Mouse (Mus musculus) spleen, postnatal 14 days (tissue): ENCODE results near the gene Arhgap18.
"Not testable (repeated sequence)": the region's sequence is repeated elsewhere in the genome, so short reads cannot be mapped to it uniquely, and the experiment has no call there.

Experiments
- DNase-seq, 2 experiments: peaks; one replicate each; pipeline ENCODE4 v3.0.0; 2021 to 2022; ENCODE audit warnings: low spot score in 2 of 2

Gene Arhgap18

GRCm38 (mm10) chr10:26900426-26900825, 147.2 kb downstream of the Arhgap18 start:
- DNase-seq, result no peak

- no peak for DNase-seq
Measured at GRCm38 (mm10) chr10:26903781-26904180, 150.6 kb downstream of the Arhgap18 start.

DNA sequence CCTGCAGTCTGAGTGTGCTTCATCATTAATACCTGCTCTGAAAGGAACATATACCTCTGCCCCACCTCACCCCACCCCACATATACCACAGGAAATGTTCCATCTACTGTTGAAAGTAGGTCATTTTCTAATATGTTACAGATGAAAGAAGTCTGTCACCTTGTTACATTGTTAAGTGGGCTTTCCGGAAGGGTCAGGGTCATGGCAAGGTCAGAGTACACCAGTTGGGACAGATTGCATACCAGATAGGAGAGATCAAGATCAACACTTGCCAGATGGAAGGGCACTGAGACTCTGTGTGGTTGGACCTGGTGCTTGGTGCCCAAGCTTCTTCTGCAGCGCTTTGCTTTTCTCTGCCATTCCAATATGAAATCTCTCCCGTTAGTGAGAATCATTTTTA, 158.0 kb downstream of the Arhgap18 start:
- no peak for DNase-seq

DNA sequence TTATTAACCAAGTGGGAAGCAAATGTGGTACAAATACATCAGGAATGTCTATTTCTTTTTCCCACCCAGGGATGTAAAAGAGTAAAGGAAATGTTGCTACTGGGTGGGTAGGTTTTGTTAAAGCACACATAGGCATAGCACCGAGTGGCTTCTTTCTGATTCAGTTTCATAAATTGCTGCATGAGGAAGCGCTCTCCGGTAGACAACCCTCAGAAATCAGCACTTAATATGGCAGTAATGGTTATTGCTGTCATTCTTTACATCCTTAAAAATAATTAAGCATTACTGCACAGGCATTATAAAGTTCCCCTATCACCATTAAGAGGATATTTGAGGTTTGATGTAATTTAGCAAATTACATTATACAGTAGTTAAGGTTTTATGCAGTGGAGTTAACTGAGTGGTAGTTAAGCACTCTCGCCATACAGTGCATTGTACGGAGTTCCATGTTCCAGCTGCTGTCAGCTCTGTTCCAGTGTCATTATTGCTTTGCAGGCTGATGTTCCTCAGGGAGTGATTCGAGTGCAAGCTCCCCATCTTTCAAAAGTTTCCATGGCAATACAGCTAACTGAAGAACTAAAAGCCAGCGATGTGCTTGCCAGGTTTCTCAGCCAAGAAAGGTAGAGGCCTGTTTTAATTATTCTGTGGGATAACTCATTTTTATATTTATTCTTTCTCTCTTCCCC, 159.0 kb downstream of the Arhgap18 start:
- no peak for DNase-seq

- DNase-seq, result no peak
Measured at GRCm38 (mm10) chr10:26912807-26913206, 159.6 kb downstream of the Arhgap18 start.

GRCm38 (mm10) chr10:26919307-26919977, 166.2 kb downstream of the Arhgap18 start:
- DNase-seq, result no peak

- DNase-seq, result no peak
Measured at GRCm38 (mm10) chr10:26920383-26920979, 167.3 kb downstream of the Arhgap18 start.

DNA sequence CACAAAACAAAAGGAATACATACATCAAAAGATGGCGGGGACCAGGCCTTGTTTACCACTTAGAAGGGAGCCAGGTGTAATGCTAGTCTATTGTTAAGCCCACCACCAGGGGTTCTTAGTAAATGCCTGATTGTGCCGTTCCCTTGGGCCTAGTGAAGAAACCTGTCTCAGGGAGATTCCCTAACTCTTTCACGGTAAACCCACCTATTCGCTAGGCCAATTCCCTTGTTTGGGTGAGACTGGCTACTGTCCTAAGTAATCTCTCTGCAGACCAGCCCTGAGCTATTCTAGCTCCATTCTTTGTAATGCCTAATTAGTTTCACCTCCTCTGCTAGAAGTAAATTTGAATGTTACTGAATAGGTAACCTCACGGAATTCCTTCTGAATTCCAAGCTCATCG, 182.8 kb downstream of the Arhgap18 start:
- DNase-seq, result not testable (repeated sequence)

DNA sequence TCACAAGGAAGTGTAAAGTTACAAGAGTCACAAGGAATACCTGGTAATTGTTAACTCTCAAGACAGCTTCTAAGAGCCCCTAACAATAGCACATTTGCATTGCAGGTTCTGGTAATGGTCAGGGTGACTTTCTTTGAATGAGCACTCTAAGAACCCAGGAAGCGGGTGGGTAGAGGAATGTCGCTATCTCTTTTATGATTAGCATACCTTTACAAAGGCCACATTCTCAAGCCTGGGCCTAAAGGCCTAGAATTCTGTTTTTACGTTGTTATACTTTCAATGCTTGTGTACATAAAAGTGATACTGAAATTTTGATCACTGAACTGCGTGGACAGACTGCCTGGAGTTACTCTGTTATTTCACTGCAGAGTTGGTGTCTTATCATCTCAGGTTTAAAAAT, 185.2 kb downstream of the Arhgap18 start:
- DNase-seq, result not testable (repeated sequence)

DNA sequence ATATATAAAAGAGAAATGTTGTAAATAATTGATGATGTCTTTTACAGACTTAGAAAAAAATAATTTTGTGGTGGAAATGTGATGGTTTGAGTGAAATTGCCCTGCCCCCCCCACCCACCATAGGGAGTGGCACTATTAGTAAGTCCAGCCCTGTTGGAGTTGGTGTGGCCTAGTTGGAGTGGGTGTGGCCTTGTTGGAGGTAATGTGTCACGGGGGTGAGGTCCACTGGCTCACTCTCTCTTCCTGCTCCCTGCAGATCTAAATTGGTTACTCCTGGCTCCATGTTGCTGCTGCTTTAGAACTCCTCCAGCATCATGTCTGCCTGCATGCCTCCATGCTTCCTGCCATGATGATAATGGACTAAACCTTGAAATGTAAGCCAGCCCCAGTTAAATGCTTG, 186.3 kb downstream of the Arhgap18 start:
- DNase-seq, result no peak

GRCm38 (mm10) chr10:26948331-26948730, 195.1 kb downstream of the Arhgap18 start:
- DNase-seq, result no peak

DNA sequence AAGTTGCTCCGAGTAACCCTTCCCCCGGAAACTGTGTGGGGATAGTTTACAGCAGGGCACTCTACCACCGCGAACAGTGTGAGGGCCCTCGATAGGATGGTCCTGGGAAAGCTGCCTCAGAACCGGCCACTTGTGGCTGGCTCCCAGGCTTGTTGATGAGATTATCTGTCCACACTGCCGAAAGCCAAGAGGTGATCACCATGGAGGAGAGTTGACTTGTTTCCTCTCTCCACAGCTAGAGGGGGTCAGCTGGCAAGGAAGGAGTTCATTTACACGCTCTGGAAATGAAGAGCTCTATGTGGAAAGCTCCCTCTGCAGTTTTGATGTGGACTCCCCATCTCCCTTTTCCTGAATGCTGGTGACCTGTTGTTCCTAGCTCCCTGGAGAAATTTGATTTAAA, 196.4 kb downstream of the Arhgap18 start:
- no peak for DNase-seq

DNA sequence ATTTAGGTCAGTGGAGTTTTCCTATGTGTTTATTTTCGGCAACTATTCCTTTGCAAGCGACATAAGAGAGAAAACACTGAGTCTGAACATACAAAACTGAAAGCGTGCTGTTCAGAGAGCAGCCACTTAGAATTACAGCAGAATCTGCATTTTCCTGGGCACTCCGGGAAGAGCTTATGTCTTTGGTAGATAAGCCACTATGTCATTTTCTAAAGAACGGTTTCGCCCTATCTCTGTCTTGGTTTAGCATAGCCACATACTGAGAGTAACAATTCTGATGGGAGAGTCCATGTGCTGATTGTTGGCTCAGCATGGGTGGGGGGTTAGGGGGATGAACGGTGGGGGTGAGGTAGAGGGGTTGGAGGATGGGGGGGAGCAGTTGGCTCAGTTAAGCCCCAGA, 197.2 kb downstream of the Arhgap18 start:
- DNase-seq, result no peak

- DNase-seq, result no peak
Measured at GRCm38 (mm10) chr10:26958513-26958912, 205.3 kb downstream of the Arhgap18 start.
